Mouse (Mus musculus) hindbrain, embryonic 16.5 days (tissue): ENCODE measurements around the gene Gm4340. TPM values are rescaled to one million over a fixed set of nuclear protein-coding genes. Genes with fewer than 3 reads are reported as not detected.

Experiments used
- ATAC-seq: fragments of 200-750 bp; cut with Nextera tagmentation; 2 replicates; pipeline ENCODE4 v1.8.0; 2017; ENCODE audit warnings: moderate TSS enrichment, moderate library complexity
- H3K27ac ChIP-seq: fragments of 300-500 bp; sonication (generic); 2 replicates; pipeline ENCODE4 v1.5.1; 2014; ENCODE audit warnings: low read depth, mild to moderate bottlenecking, control low read depth, low read length, moderate library complexity
- H3K27me3 ChIP-seq: fragments of 300-500 bp; sonication (generic); replicated peaks from 2 replicates; pipeline ENCODE4 v1.6.1; 2014; ENCODE audit warnings: low read length; ENCODE audit not compliant: control insufficient read depth, insufficient read depth
- H3K36me3 ChIP-seq: fragments of 300-500 bp; sonication (generic); 2 replicates; pipeline ENCODE4 v1.6.1; 2014; ENCODE audit warnings: mild to moderate bottlenecking, low read length, moderate library complexity, mixed read lengths; ENCODE audit not compliant: control insufficient read depth, insufficient read depth
- H3K4me1 ChIP-seq: fragments of 300-500 bp; sonication (generic); 2 replicates; pipeline ENCODE4 v1.6.1; 2014; ENCODE audit warnings: low read depth, low read length; ENCODE audit not compliant: control insufficient read depth, insufficient read depth
- H3K4me2 ChIP-seq: fragments of 300-500 bp; sonication (generic); 2 replicates; pipeline ENCODE4 v1.6.1; 2014; ENCODE audit warnings: mild to moderate bottlenecking, low read length, control low read depth, moderate library complexity
- H3K4me3 ChIP-seq: fragments of 300-500 bp; sonication (generic); 2 replicates; pipeline ENCODE4 v1.5.1; 2014; ENCODE audit warnings: mild to moderate bottlenecking, low read length, control low read depth, moderate library complexity
- H3K9ac ChIP-seq: fragments of 300-500 bp; sonication (generic); 2 replicates; pipeline ENCODE4 v1.6.1; 2014; ENCODE audit warnings: low read depth, mild to moderate bottlenecking, control low read depth, low read length, moderate library complexity
- H3K9me3 ChIP-seq: fragments of 300-500 bp; sonication (generic); 2 replicates; pipeline ENCODE4 v1.6.1; 2014; ENCODE audit warnings: mild to moderate bottlenecking, low read length, moderate library complexity; ENCODE audit not compliant: control insufficient read depth
- WGBS: fragments of 180-500 bp; shearing (Covaris S2); extraction: QIAGEN DNeasy Blood & Tissue Kit; methylation state at CpG from one replicate; pipeline ENCODE4 v1.1.7; 2014; 5-methylcytosine and 5-hydroxymethylcytosine counted together
- polyA plus RNA-seq: library from polyadenylated mRNA; unstranded; fragments of >200 nt; fragmentation: Nextera tagmentation; extraction: Ambion mirVana; gene quantifications from 2 replicates; pipeline ENCODE4 v1.2.1, GENCODE M21; 2015

Gene Gm4340
- polyA plus RNA-seq, 1 experiment from 2014 or later, result not detected

- ATAC-seq, result no peak
- no peak overlapping the region for H3K4me3 ChIP-seq
- WGBS, result 82% methylated on average over 6 of the region's 6 CpGs
- no peak overlapping the region for H3K27ac ChIP-seq
- H3K27me3 ChIP-seq, result no peaks in the 10 kb centered on the region
- no peaks in the 10 kb centered on the region for H3K9me3 ChIP-seq
- H3K36me3 ChIP-seq, result no peaks in the 10 kb centered on the region
- no peak overlapping the region for H3K9ac ChIP-seq
- no peak overlapping the region for H3K4me2 ChIP-seq
- H3K4me1 ChIP-seq, result no peaks in the 10 kb centered on the region
Measured at GRCm38 (mm10) chr10:104220303-104221021, 26.6 kb downstream of the Gm4340 start.

Other genes with a start within 250 kb of the Gm4340 start
- not detected in 2 replicates for gene Gm21293, start 51.1 kb upstream of the Gm4340 start, polyA plus RNA-seq
- gene Gm6763, start 42.5 kb upstream of the Gm4340 start, polyA plus RNA-seq, result not detected in 2 replicates
- gene Gm8764, start 34.0 kb upstream of the Gm4340 start, polyA plus RNA-seq, result not detected in 2 replicates
- not detected in 2 replicates for gene Gm21304, start 25.5 kb upstream of the Gm4340 start, polyA plus RNA-seq
- not detected in 2 replicates for gene Gm21312, start 17.0 kb upstream of the Gm4340 start, polyA plus RNA-seq
- not detected in 2 replicates for gene Gm20765, start 8.5 kb upstream of the Gm4340 start, polyA plus RNA-seq